Mouse (Mus musculus): Measurements from ENCODE around the gene Polr2a. TPM values are rescaled to one million over a fixed set of nuclear protein-coding genes. Genes with fewer than 3 reads are reported as not detected.

Gene Polr2a
- total and polyA plus RNA-seq, 3 experiments: 16.6 to 193 (median 73.9) TPM

DNA sequence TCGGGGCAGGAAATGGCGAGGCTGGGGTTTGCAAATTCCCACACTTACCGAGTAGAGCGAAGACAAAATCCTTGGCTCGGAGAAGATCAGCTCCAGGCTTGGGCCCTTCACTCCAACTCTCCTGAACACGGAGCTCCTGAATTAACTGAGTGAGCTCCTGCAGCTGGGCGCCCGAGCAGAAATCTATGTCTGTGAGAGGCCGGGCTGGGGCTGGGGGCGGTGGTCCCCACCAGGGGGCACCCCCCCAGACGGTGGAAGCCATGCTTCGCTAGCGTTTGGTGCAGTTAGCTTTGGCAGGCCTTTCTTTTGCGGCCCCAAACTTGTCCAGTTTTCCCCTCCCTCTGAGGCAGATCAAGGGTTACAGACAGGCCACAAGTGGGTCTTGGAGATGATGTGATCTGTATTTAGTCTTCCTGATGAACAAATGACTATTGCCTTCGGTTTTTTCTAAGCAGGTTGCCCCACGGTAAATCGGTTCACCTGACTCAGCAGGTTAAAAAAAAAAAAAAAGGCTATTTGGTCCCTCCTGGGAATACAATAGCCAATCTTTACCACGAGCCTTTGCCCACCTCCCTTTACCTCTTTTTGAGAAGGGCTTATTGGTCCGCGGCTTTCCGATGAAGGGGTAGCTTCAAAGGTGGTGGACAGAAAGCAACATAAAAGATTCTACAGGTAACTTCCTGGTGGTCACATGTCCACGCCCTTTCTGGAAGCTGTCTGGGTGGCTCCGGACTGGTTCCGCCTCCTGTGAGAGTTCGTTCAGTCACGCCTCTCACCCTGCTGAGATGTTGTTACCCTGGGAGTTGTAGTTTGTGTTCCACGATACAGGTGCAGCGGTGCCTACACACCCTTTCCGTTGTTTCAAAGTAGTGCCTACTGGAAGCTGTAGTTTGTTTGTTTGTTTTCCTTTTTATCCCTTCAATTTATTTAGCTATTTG is 46.8 kb upstream of the Polr2a start, which contains the start of gene Tmem102:
TSS of gene Tmem102 (minus strand) at position 653 of the 938 bp plus-strand sequence.
- Histone ChIP-seq H3K4me1 (ENCODE audit: control insufficient read depth in 1 of 2, insufficient read depth in 2 of 2, low read length in 2 of 2) (peaks cover 3 to 11% of the 10 kb centered on the region in 2 experiments; a peak in 3 of 4 replicates), H3K79me2 (ENCODE audit: control insufficient read depth, insufficient read depth, low read length, poor library complexity) (peaks cover 8% of the 10 kb centered on the region; the same call in 1 of the 2 replicates), H3K9me3 (replicated peaks; ENCODE audit: insufficient read depth, low read length) (no peaks in the 10 kb centered on the region), H3K4me3 (ENCODE audit: control insufficient read depth in 1 of 2, insufficient read depth in 1 of 2, low read depth in 2 of 2, low read length in 2 of 2) (peak within 1 kb of the TSS; percentile 70 to 89), H3K27ac (ENCODE audit: control insufficient read depth, low read depth, low read length) (no peak within 1 kb of the TSS), H3K36me3 (ENCODE audit: control insufficient read depth in 1 of 2, insufficient read depth in 2 of 2, low read length in 2 of 2) (no peaks in the 10 kb centered on the region; a peak in 1 of 4 replicates), H3K9ac (ENCODE audit: control insufficient read depth, low read depth, low read length, poor library complexity, severe bottlenecking) (peak within 1 kb of the TSS; percentile 78; the same call in 1 of the 2 replicates), H3K27me3 (ENCODE audit: control insufficient read depth in 1 of 2, insufficient read depth in 2 of 2, low read length in 2 of 2) (peaks cover 0 to under 1% of the 10 kb centered on the region in 2 experiments; a peak in 2 of 4 replicates)
- TF ChIP-seq BHLHE40 (IDR thresholded peaks at IDR 0.05; ENCODE audit: borderline replicate concordance, low read depth, low read length) (no peak), USF1 (IDR thresholded peaks at IDR 0.05; ENCODE audit: low read depth, low read length) (0 out of 2 replicates have a peak, but pooled peaks have one; percentile 34), CTCF (IDR thresholded peaks at IDR 0.05 in 2 of 3, conservative IDR thresholded peaks at IDR 0.05 in 1 of 3; ENCODE audit: control insufficient read depth in 1 of 3, insufficient read depth in 1 of 3, low read depth in 2 of 3, low read length in 3 of 3, poor library complexity in 1 of 3, severe bottlenecking in 1 of 3) (peak in 1 of 3 experiments; percentile 16; a peak in 1 of 6 replicates), MEF2A (IDR thresholded peaks at IDR 0.05; ENCODE audit: extremely low read depth, insufficient replicate concordance, low read depth, low read length, poor library complexity, severe bottlenecking) (no peak), POLR2AphosphoS2 (IDR thresholded peaks at IDR 0.05; ENCODE audit: low read length) (no peak), SIN3A (IDR thresholded peaks at IDR 0.05; ENCODE audit: low read length) (no peak), SMC3 (IDR thresholded peaks at IDR 0.05; ENCODE audit: low read depth, low read length) (no peak), NRF1 (IDR thresholded peaks at IDR 0.05; ENCODE audit: insufficient read depth, low read depth, low read length, poor library complexity, severe bottlenecking) (no peak), ZKSCAN1 (IDR thresholded peaks at IDR 0.05; ENCODE audit: low read depth, low read length) (no peak), MXI1 (IDR thresholded peaks at IDR 0.05; ENCODE audit: low read depth, low read length) (no peak), CHD2 (IDR thresholded peaks at IDR 0.05; ENCODE audit: low read length) (no peak), NELFE (IDR thresholded peaks at IDR 0.05; ENCODE audit: low read depth, low read length) (no peak), EP300 (IDR thresholded peaks at IDR 0.05; ENCODE audit: low read depth in 1 of 2, low read length in 2 of 2) (no peak)
- no peak for DNase-seq (ENCODE audit: low read depth, low spot score)

DNA sequence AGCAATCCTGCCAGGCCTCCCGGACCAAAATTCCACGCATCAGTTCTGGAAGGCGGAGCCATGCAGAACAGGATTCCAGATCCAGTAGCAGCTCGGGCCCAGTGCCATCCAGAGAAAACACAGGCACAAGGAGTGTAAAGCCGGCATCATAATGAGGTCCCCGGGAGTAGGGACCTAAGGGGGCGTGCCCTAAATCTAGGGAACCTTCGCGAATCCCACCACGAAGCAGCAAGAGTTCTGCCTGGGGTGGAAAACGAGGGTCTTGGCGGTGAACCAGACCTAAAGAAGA is 46.2 kb upstream of the Polr2a start:
- H3K9ac ChIP-seq (ENCODE audit: control insufficient read depth, low read depth, low read length, poor library complexity, severe bottlenecking): peak overlapping the region; percentile 78; the same call in 1 of the 2 replicates

More for the DNA sequence above, 46.2 kb upstream of the Polr2a start:
- TF ChIP-seq ZNF384 (IDR thresholded peaks at IDR 0.05; ENCODE audit: low read depth, low read length): no peak
- no peak for TF ChIP-seq MAFK (IDR thresholded peaks at IDR 0.05; ENCODE audit: borderline replicate concordance, low read depth, low read length)
- TF ChIP-seq GABPA (IDR thresholded peaks at IDR 0.05; ENCODE audit: low read depth, low read length): no peak
- no peak for TF ChIP-seq MYC (IDR thresholded peaks at IDR 0.05; ENCODE audit: low read depth, low read length)
- no peak for TF ChIP-seq SMC3 (IDR thresholded peaks at IDR 0.05; ENCODE audit: low read depth, low read length)
- TF ChIP-seq USF2 (IDR thresholded peaks at IDR 0.05; ENCODE audit: borderline replicate concordance in 1 of 2, insufficient read depth in 1 of 2, low read depth in 1 of 2, low read length in 2 of 2): no peak
- TF ChIP-seq POLR2AphosphoS2 (IDR thresholded peaks at IDR 0.05; ENCODE audit: low read length): no peak
- TF ChIP-seq TAL1 (IDR thresholded peaks at IDR 0.05; ENCODE audit: low read length): no peak
- no peak for TF ChIP-seq EP300 (IDR thresholded peaks at IDR 0.05; ENCODE audit: low read depth in 1 of 2, low read length in 2 of 2)
- TF ChIP-seq CHD2 (IDR thresholded peaks at IDR 0.05; ENCODE audit: low read length): no peak
- TF ChIP-seq USF1 (IDR thresholded peaks at IDR 0.05; ENCODE audit: low read depth, low read length): no peak
- no peak for TF ChIP-seq E2F4 (IDR thresholded peaks at IDR 0.05; ENCODE audit: borderline replicate concordance, low read depth, low read length)
- Histone ChIP-seq H3K36me3 (ENCODE audit: control insufficient read depth in 1 of 2, insufficient read depth in 2 of 2, low read length in 2 of 2) (peaks cover 0 to under 1% of the 10 kb centered on the region in 2 experiments; a peak in 2 of 4 replicates), H3K27ac (ENCODE audit: control insufficient read depth, low read depth, low read length) (no peak overlapping the region), H3K79me2 (ENCODE audit: control insufficient read depth, insufficient read depth, low read length, poor library complexity) (peaks cover 8% of the 10 kb centered on the region; the same call in 1 of the 2 replicates), H3K9me3 (replicated peaks; ENCODE audit: insufficient read depth, low read length) (no peaks in the 10 kb centered on the region), H3K4me3 (ENCODE audit: control insufficient read depth in 1 of 2, insufficient read depth in 1 of 2, low read depth in 2 of 2, low read length in 2 of 2) (peak overlapping the region; percentile 70 to 89), H3K27me3 (ENCODE audit: control insufficient read depth in 1 of 2, insufficient read depth in 2 of 2, low read length in 2 of 2) (no peaks in the 10 kb centered on the region; a peak in 1 of 4 replicates), H3K4me1 (ENCODE audit: control insufficient read depth in 1 of 2, insufficient read depth in 2 of 2, low read length in 2 of 2) (peaks cover 3 to 11% of the 10 kb centered on the region in 2 experiments; a peak in 3 of 4 replicates)
- DNase-seq (ENCODE audit: low read depth, low spot score): no peak
